Mouse (Mus musculus): ENCODE results near the gene Casz1.
A peak's percentile ranks its signal among the peaks of the same experiment; 100 is the strongest.

Casz1 gene

DNA sequence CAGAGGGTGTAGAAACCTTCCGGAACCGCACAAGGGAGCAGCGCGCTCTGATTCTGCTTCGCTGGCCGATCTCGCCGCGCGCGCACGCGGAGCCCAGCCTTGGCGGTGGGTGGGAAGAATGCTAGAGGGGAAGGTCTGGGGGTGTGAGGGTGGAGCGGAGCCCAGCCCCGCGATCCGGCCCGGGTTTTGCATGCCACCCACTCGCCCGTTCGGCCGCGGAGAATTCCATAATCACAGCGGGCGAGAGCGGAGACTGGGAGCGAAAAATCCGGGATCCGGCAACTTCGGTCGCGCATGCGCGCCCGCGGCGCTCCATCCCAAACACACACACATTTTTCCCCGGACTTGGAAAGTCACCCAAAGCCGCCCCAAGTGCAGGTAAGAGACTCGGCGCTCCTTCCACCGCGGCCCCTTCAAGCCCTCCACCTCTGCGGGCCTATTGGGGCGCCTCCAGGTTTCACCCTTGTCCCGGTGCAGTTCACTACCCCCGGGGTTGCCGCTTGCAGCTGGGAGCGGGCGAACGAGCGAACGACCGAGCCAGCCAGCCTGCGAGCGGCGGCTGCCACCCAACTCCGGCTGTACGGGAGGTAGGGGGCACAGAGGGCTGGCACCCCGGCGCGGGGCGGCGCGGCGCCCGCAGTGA, at the start of gene Casz1:
TSS of gene Casz1 (plus strand) at position 293 of the 643 bp plus-strand sequence.
- DNase-seq (ENCODE audit: low read depth, low spot score): peak; percentile 91

DNA sequence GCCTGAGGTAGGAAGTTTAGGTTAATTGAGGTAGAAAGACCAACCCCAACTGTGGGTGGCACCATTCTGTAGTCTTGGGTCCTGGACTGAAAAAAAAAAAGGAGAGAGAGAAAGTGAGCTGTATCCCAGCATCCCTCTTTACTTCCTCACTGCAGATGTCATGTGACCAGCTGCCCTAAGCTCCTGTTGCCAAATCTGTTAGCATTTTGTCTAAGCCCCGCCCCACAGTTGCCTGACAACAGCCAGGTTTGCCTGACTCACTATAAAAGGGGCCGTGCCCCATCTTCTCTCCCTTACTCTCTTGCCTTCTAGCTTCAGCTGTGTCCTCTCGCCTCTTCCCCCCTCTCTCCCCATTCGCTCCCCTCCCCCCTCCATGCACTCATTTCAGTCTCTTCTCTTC, 45.4 kb upstream of the Casz1 start:
- no peak for DNase-seq (ENCODE audit: low read depth, low spot score)

- no peak for DNase-seq (ENCODE audit: low read depth, low spot score)
Measured at GRCm38 (mm10) chr4:148760152-148760551, 44.1 kb upstream of the Casz1 start.

GRCm38 (mm10) chr4:148766021-148766775, 38.0 kb upstream of the Casz1 start:
- peak; percentile 34 for DNase-seq (ENCODE audit: low read depth, low spot score)

DNA sequence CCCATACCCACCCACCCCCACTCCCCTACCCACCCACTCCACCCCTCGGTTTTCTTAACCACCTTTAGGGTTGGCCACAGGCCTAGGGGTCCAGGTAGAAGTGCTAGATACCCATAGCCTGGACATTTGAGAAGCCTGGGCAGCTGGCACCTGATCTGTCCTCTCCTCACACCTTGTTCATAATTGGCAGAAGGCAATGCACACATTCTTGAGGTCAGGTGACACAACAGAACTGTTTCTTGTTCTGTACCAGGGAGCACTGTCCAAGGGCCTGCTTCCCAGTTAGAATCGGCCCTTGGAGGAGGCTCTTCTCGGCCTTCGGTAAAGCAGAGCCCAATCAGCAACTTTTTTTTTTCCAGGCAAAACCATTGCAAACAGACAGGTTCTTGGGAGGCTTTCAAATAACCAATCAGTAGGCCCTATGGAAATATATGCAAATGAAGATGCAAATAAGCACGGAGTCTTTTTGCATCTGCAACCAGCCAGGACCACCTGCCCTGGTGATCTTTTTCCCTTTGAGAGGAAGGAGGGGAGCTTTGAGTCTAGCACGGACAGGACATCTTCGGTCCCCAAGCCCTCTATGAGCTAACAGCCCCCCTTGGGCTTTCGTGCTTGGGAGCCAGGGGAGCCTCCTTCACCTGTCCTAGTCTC, 36.4 kb upstream of the Casz1 start:
- DNase-seq (ENCODE audit: low read depth, low spot score): no peak

DNA sequence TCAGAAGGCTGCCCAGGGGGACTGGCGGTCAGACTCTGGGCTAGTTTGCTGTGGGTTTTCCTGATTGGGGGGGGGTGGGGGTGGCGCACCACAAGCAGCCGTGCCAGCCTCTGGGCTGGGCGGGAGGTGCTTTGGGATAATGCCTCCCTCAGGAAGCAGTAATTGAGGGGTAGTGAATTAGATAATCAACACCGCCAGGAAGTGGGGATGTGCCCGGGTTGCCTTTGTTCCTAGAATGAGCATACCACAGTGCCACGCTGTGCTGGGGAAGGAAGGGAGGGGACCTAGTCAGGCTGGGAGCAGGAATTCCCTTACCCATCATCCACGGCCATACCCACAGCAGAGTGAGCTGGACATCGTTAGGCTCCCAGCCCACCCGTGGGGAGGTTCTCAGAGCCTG, 35.6 kb upstream of the Casz1 start:
- DNase-seq (ENCODE audit: low read depth, low spot score): no peak

- no peak for DNase-seq (ENCODE audit: low read depth, low spot score)
Measured at GRCm38 (mm10) chr4:148770582-148771408, 33.4 kb upstream of the Casz1 start.

DNA sequence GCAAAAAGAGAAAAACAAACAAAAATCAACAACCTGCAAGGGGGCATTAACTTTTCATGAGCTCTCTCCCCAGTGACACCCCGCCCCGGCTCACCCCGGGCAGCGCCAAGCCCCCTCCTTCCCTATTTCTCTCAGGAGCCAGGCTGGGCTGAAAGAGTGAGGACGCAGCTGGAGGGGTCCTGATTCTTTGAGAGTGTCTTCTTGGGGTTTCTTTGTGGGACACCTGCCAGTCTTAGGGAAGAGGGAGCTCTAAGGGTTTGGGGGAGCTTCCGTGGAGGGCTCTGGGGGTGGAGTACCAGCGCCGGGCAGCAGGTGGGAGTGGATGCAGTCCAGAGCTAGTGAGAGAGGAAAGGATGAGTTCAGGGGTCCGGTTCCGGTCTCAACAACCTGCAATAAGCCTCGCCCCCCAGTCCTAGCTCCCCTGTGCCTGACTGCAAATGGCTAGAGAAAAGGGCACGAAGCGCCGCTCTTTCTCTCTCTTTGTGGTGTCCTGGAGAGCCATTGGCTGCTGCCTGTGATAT, 32.8 kb upstream of the Casz1 start:
- DNase-seq (ENCODE audit: low read depth, low spot score): no peak

DNA sequence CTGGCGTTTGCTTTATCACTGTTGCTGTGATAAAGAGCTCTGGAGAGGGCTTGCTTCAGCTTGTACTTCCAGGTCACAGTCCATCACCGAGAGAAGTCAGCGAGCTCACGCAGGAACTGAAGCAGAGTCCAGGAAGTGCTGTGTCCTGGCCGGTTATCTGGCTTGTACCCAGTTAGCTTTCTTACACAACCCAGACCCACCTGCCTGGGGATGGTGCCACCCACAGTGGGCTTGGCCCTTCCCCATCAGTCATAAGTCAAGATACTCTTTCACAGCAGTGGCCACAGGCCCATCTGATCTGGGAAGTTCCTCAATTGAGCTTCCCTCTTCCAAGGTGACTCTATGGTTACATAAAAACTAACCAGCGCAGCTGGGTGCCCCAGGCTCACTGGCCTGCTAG, 31.6 kb upstream of the Casz1 start:
- DNase-seq (ENCODE audit: low read depth, low spot score): peak; percentile 7

DNA sequence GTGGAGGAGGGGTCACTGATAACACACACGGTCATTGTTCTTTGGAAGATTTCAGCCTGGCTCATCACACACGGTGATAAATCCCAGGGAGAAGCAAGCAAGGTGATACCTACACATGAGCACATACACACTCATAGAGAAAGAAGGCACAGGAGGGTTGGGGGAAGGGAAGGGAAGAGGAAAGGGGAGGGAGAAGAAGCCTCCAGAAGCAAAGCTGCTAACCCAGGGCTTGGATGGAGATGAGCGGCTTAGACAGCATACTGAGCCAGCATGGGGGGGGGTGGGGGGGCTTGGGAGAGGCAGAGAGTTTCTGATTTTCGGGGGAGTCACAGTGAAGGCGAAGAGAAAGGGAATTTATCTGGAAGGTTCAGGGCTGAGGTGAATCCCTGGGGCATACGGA, 30.2 kb upstream of the Casz1 start:
- no peak for DNase-seq (ENCODE audit: low read depth, low spot score)

- no peak for DNase-seq (ENCODE audit: low read depth, low spot score)
Measured at GRCm38 (mm10) chr4:148775476-148776269, 28.6 kb upstream of the Casz1 start.

GRCm38 (mm10) chr4:148780097-148780621, 24.1 kb upstream of the Casz1 start:
- no peak for DNase-seq (ENCODE audit: low read depth, low spot score)

- DNase-seq (ENCODE audit: low read depth, low spot score): no peak
Measured at GRCm38 (mm10) chr4:148781516-148781915, 22.7 kb upstream of the Casz1 start.

DNA sequence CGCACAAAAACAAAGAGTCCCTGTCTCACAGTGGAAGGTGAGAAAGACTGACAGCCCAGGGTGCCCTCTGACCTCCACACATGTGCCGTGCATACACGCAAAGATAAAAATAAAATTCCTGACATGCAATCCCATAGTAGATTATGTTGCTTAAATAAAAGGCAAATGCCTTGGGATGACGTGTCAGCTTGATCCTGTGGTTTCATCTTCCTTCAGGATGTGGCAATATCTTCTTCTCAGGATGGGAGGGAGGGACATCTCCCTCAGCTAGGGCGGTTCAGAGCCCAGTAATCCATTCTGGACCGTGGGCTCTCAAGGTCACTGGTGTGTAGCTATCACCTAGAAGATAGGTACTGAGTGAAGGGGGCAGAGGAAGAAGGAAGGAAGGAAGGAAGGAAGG, 21.3 kb upstream of the Casz1 start:
- DNase-seq (ENCODE audit: low read depth, low spot score): no peak

DNA sequence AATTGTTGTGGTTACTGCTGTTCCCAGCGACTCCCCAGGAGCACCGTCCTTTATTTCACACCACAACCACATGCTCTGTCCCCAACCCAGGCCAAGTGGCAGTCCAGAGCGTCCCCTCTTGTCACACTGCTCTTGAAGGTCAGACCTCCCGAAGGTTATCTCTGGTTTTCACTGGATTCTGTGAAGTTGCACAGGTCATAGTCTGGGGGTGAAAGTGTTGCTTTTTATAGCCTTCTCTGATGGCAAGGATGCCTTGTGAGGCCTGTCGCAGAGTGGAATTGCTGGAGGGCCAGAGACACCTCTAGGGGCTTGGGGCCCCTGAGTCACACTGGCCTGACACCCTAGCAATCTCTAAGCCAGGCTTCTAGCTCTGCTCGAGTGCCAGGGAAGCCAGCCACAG, 20.5 kb upstream of the Casz1 start:
- DNase-seq (ENCODE audit: low read depth, low spot score): no peak

GRCm38 (mm10) chr4:148785053-148785567, 19.1 kb upstream of the Casz1 start:
- no peak for DNase-seq (ENCODE audit: low read depth, low spot score)

DNA sequence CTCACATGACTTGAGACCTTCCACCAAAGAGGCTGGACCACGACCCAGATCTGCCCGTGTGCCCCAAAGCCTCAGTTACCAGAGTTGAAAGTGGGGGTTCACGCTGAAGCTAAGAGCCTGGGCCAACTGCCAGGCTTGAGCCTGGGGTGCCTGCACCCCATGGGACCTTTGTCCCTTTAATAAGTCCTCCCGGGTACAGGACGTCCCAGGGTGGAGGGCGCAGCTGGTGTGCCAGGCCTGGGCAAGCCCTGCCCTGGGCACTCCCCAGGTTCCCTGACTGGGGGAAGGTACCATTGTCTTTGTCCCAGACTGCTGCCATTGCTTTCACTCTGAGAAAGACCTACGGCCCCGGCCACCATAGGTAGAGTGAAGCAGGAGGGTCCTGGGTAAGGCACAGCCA, 18.2 kb upstream of the Casz1 start:
- DNase-seq (ENCODE audit: low read depth, low spot score): no peak

- DNase-seq (ENCODE audit: low read depth, low spot score): no peak
Measured at GRCm38 (mm10) chr4:148790940-148791339, 13.3 kb upstream of the Casz1 start.

GRCm38 (mm10) chr4:148795038-148795437, 9.2 kb upstream of the Casz1 start:
- no peak for DNase-seq (ENCODE audit: low read depth, low spot score)
